Mouse (Mus musculus) layer of hippocampus, adult 9-11 months (tissue): Measurements from ENCODE around the gene Tm9sf1.

ENCODE experiments used
- DNase-seq: peaks from one replicate; pipeline ENCODE4 v3.0.0; 2022

Gene Tm9sf1

DNA sequence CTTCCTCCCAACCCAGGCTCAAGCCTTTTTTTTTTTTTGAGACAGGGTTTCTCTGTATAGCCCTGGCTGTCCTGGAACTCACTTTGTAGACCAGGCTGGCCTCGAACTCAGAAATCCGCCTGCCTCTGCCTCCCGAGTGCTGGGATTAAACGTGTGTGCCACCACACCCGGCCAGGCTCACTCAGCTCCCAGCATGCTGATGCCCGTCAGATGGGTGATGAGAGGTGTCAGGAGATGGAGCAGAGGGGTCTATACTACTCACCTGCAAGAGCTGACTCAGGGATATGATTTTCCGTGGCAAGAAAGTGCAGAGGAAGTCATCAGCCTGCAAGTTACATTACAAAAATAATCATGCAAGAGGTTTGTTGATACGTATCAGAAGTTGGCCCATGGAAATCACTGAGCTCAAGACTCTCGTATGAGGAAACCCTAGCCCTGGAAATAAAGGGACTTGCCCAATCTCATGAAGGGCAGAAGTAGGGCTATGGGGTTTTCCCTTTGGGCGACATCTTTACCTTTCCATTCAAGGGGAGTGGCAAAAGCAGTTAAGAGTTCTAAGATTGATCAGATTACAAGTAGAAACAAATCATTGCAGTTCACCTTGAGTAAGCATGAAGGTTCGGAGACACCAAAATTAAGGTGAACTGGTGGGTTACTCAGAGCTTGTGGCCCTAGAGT lies 53.7 kb downstream of the Tm9sf1 start:
- no peak for DNase-seq

DNA sequence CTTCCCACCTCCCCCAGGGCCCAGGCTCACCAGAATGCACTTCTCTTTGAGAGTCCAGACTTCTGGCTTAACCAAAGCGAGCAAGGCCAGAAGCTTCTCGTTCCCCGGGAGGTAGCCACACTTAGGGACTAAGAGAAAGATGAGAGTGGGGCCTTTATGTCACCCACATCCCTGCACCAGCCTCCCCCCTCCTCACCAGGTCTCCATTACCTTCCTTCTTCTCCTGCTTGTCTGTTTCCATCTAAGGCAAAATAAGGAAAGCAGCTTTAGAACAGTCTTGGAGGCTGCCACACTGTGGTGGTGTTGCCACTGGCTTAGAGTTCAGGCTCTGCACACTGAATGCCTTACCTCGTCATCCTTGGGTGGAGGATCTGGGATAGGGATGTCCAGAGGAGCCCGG lies 54.3 kb downstream of the Tm9sf1 start:
- DNase-seq, result no peak

DNA sequence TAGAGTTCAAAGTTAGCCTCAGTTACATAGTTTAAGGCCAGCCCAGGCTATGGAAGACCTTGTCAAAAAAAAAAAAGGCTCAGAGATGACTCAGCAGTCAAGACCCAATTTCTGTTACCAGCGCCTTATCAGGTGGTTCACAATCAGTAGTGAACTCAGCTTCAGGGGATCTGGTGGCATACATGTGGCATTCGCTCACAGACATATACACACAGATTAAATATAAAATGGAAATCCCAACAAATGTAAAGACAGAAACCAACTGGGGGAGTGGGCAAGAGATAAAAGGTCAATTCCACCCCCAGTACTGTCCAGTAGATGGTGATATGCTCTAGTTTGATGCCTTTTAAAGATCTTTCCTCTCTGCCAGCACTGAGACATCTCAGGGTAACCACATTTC lies 57.5 kb downstream of the Tm9sf1 start:
- no peak for DNase-seq
